Mouse (Mus musculus): Measurements from ENCODE around the gene Zfp746.

DNA sequence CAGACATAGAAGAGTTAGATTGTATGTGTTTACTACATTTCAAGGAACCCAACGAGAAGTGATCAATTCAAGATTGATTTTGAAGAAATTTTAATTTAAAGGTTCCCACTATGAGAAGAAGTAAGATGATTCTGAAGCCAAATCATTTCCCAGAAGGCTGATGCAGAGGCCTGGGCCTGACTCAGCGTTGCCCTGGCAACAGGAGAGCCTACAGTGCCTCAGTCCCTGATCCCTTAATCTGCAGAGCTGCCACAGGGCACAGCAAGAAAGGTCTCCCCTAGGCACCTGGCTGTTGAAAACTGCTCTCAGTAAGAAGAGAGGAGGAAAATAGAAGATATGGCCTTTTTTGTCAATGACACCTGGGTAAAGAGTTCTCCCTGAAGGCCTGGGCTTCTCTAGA is 66.4 kb downstream of the Zfp746 start:
- TF ChIP-seq GATA1 (IDR thresholded peaks at IDR 0.05; ENCODE audit: borderline replicate concordance, low read length), result no peak
- no peak for TF ChIP-seq FLI1 (IDR thresholded peaks at IDR 0.05; ENCODE audit: low read length)
